Mouse (Mus musculus) myocyte (in vitro differentiated cells): Measurements from ENCODE around the gene Zfp871. TPM values are rescaled to one million over a fixed set of nuclear protein-coding genes. Genes with fewer than 3 reads are reported as not detected.

ENCODE experiments used
- H3K27me3 ChIP-seq: one replicate; pipeline ENCODE4 v1.6.1; 2011; ENCODE audit not compliant: control insufficient read depth, insufficient read depth, insufficient read length
- H3K36me3 ChIP-seq: one replicate; pipeline ENCODE4 v1.6.1; 2011; ENCODE audit not compliant: control insufficient read depth, insufficient read depth
- H3K4me2 ChIP-seq: one replicate; pipeline ENCODE4 v1.6.1; 2011; ENCODE audit warnings: low read depth, control low read depth
- H3K4me3 ChIP-seq: one replicate; pipeline ENCODE4 v1.5.1; 2011; ENCODE audit warnings: mild to moderate bottlenecking, control low read depth, moderate library complexity
- H3K79me2 ChIP-seq: one replicate; pipeline ENCODE4 v1.6.1; 2011; ENCODE audit not compliant: control insufficient read depth, insufficient read depth
- H3ac ChIP-seq: one replicate; pipeline ENCODE4 v1.6.1; 2011; ENCODE audit not compliant: control insufficient read depth, insufficient read length
- CEBPB ChIP-seq: IDR thresholded peaks from 2 replicates; pipeline ENCODE4 v1.6.1; 2011; ENCODE audit warnings: mild to moderate bottlenecking, moderate library complexity; ENCODE audit not compliant: poor library complexity, insufficient read depth, severe bottlenecking
- E2F4 ChIP-seq: IDR thresholded peaks from one replicate; pipeline ENCODE4 v1.6.1; 2011; ENCODE audit warnings: mild to moderate bottlenecking, control low read depth, moderate library complexity; ENCODE audit not compliant: insufficient read depth
- MAX ChIP-seq: IDR thresholded peaks from one replicate; pipeline ENCODE4 v1.6.1; 2011; ENCODE audit warnings: low read depth, mild to moderate bottlenecking, control low read depth
- MYOD1 ChIP-seq, 3 experiments: IDR thresholded peaks; one replicate each; pipeline ENCODE4 v1.6.1; 2011; ENCODE audit warnings: control low read depth in 2 of 3, low read depth in 2 of 3, mild to moderate bottlenecking in 2 of 3, moderate library complexity in 1 of 3; ENCODE audit not compliant: insufficient read length in 2 of 3, control insufficient read depth in 1 of 3
- MYOG ChIP-seq, 3 experiments: IDR thresholded peaks; one replicate each; pipeline ENCODE4 v1.6.1; 2011; ENCODE audit warnings: control low read depth in 2 of 3, low read depth in 2 of 3, mild to moderate bottlenecking in 2 of 3; ENCODE audit not compliant: insufficient read length in 2 of 3, control insufficient read depth in 1 of 3, insufficient read depth in 1 of 3
- POLR2A ChIP-seq: IDR thresholded peaks from one replicate; pipeline ENCODE4 v1.6.1; 2011; ENCODE audit warnings: low read depth, mild to moderate bottlenecking, control low read depth, moderate library complexity; ENCODE audit not compliant: insufficient read length
- POLR2AphosphoS2 ChIP-seq: IDR thresholded peaks from one replicate; pipeline ENCODE4 v1.6.1; 2011; ENCODE audit warnings: low read depth, control low read depth; ENCODE audit not compliant: insufficient read length
- REST ChIP-seq: IDR thresholded peaks from one replicate; pipeline ENCODE4 v1.6.1; 2011; ENCODE audit warnings: mild to moderate bottlenecking, control low read depth, moderate library complexity; ENCODE audit not compliant: insufficient read depth, insufficient read length
- SRF ChIP-seq: IDR thresholded peaks from one replicate; pipeline ENCODE4 v1.6.1; 2011; ENCODE audit warnings: low read depth; ENCODE audit not compliant: control insufficient read depth, insufficient read length
- TCF12 ChIP-seq: IDR thresholded peaks from one replicate; pipeline ENCODE4 v1.6.1; 2011; ENCODE audit warnings: mild to moderate bottlenecking, control low read depth; ENCODE audit not compliant: poor library complexity, insufficient read depth, severe bottlenecking
- TCF3 ChIP-seq: IDR thresholded peaks from one replicate; pipeline ENCODE4 v1.6.1; 2011; ENCODE audit warnings: low read depth, control low read depth; ENCODE audit not compliant: insufficient read length
- USF1 ChIP-seq: IDR thresholded peaks from one replicate; pipeline ENCODE4 v1.6.1; 2011; ENCODE audit warnings: low read depth, mild to moderate bottlenecking, control low read depth, moderate library complexity
- polyA plus RNA-seq: library from polyadenylated mRNA; unstranded; fragments of >200 nt; fragmentation: generic; extraction: Trizol; gene quantifications from one replicate; pipeline ENCODE4 v1.2.1, GENCODE M21; 2012; ENCODE audit warnings: missing spikeins

Zfp871 gene
- polyA plus RNA-seq, 1 experiment, result 1.7 TPM

- Histone ChIP-seq H3K4me2 (no peak overlapping the region), H3K4me3 (no peak overlapping the region), H3K36me3 (peaks cover 47% of the 10 kb centered on the region), H3K79me2 (peaks cover 28% of the 10 kb centered on the region), H3K27me3 (no peaks in the 10 kb centered on the region), H3ac (no peak overlapping the region)
- TF ChIP-seq MAX (no peak), POLR2A (no peak), MYOD1 (IDR thresholded peaks at IDR 0.05; ENCODE audit: control insufficient read depth in 1 of 3, insufficient read length in 2 of 3, low read depth in 2 of 3) (no peak), CEBPB (no peak), E2F4 (no peak)
Observed at GRCm38 (mm10) chr17:32771213-32771612, 16.9 kb downstream of the Zfp871 start.

GRCm38 (mm10) chr17:32766422-32766821 lies 21.7 kb downstream of the Zfp871 start:
- H3K79me2 ChIP-seq, result peaks cover 21% of the 10 kb centered on the region
- no peak overlapping the region for H3K4me3 ChIP-seq
- H3K36me3 ChIP-seq, result peaks cover 13% of the 10 kb centered on the region

GRCm38 (mm10) chr17:32757331-32757730 lies 30.8 kb downstream of the Zfp871 start:
- Histone ChIP-seq H3K4me3 (no peak overlapping the region), H3K36me3 (no peaks in the 10 kb centered on the region), H3ac (no peak overlapping the region), H3K27me3 (peaks cover 5% of the 10 kb centered on the region), H3K4me2 (no peak overlapping the region), H3K79me2 (no peaks in the 10 kb centered on the region)
- TF ChIP-seq SRF (no peak), CEBPB (no peak), POLR2A (no peak), MAX (no peak), REST (no peak), USF1 (no peak), MYOG (IDR thresholded peaks at IDR 0.05; ENCODE audit: control insufficient read depth in 1 of 3, insufficient read depth in 1 of 3, insufficient read length in 2 of 3, low read depth in 2 of 3) (no peak), TCF12 (no peak), POLR2AphosphoS2 (no peak), TCF3 (no peak), MYOD1 (IDR thresholded peaks at IDR 0.05; ENCODE audit: control insufficient read depth in 1 of 3, insufficient read length in 2 of 3, low read depth in 2 of 3) (no peak), E2F4 (no peak)

More at GRCm38 (mm10) chr17:32766422-32766821, 21.7 kb downstream of the Zfp871 start:
- Histone ChIP-seq H3ac (no peak overlapping the region), H3K27me3 (no peaks in the 10 kb centered on the region), H3K4me2 (no peak overlapping the region)
- TF ChIP-seq MAX (no peak), POLR2A (no peak), TCF3 (no peak), MYOD1 (IDR thresholded peaks at IDR 0.05; ENCODE audit: control insufficient read depth in 1 of 3, insufficient read length in 2 of 3, low read depth in 2 of 3) (no peak)

- H3K36me3 ChIP-seq, result no peaks in the 10 kb centered on the region
- H3K27me3 ChIP-seq, result peaks cover 5% of the 10 kb centered on the region
- no peaks in the 10 kb centered on the region for H3K79me2 ChIP-seq
- no peak overlapping the region for H3ac ChIP-seq
- TF ChIP-seq CEBPB (no peak), REST (no peak), TCF3 (no peak), USF1 (no peak), MYOD1 (IDR thresholded peaks at IDR 0.05; ENCODE audit: control insufficient read depth in 1 of 3, insufficient read length in 2 of 3, low read depth in 2 of 3) (no peak), POLR2A (no peak), POLR2AphosphoS2 (no peak), MYOG (IDR thresholded peaks at IDR 0.05; ENCODE audit: control insufficient read depth in 1 of 3, insufficient read depth in 1 of 3, insufficient read length in 2 of 3, low read depth in 2 of 3) (no peak), TCF12 (no peak), E2F4 (no peak)
- H3K4me3 ChIP-seq, result no peak overlapping the region
- H3K4me2 ChIP-seq, result no peak overlapping the region
Observed at GRCm38 (mm10) chr17:32753634-32754033, 34.5 kb downstream of the Zfp871 start.

GRCm38 (mm10) chr17:32752813-32753360 lies 35.2 kb downstream of the Zfp871 start:
- Histone ChIP-seq H3K4me3 (no peak overlapping the region), H3ac (no peak overlapping the region), H3K27me3 (peaks cover 5% of the 10 kb centered on the region), H3K4me2 (no peak overlapping the region), H3K36me3 (no peaks in the 10 kb centered on the region), H3K79me2 (no peaks in the 10 kb centered on the region)
- TF ChIP-seq MAX, result no peak
- no peak for TF ChIP-seq MYOG (IDR thresholded peaks at IDR 0.05; ENCODE audit: control insufficient read depth in 1 of 3, insufficient read depth in 1 of 3, insufficient read length in 2 of 3, low read depth in 2 of 3)
- TF ChIP-seq SRF, result no peak
- no peak for TF ChIP-seq E2F4
- no peak for TF ChIP-seq CEBPB
- no peak for TF ChIP-seq POLR2A
- no peak for TF ChIP-seq POLR2AphosphoS2
- no peak for TF ChIP-seq MYOD1 (IDR thresholded peaks at IDR 0.05; ENCODE audit: control insufficient read depth in 1 of 3, insufficient read length in 2 of 3, low read depth in 2 of 3)
- TF ChIP-seq USF1, result no peak
- TF ChIP-seq TCF12, result no peak
- TF ChIP-seq REST, result no peak
- TF ChIP-seq TCF3, result no peak
